Mouse (Mus musculus): Measurements from ENCODE around the gene Olfr913.

Olfr913 gene

GRCm38 (mm10) chr9:38592459-38592858, at the start of gene Olfr913:
Gene Olfr913 (plus strand): TSS chr9:38592759.
- no peak for DNase-seq (ENCODE audit: low spot score in 2 of 2)

DNA sequence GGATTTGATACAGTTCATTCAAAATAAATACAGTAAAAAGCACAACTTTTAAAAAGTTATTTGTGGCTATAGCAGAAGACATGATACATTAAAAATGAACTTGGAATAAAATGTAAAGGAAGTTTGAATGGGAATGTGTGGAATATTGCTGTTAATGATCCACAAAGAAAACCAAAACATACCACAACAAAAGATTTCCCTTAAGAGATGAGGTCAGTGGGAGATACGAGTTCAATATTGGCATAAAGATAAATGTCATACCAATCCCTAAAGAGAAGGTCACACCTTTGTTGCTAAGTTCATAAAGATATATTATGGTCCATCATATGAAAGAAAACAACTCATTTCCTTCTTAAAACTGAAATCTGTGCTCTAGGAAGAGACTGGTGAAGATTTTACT, 12.7 kb upstream of the Olfr913 start, which contains the start of gene Olfr912:
Gene Olfr912, plus strand, starts transcription at position 301 of the 400 bp plus-strand sequence.
- DNase-seq (ENCODE audit: low spot score in 2 of 2), result no peak

- no peak for DNase-seq (ENCODE audit: low spot score in 2 of 2)
Observed at GRCm38 (mm10) chr9:38591056-38591455, 1.5 kb upstream of the Olfr913 start.

DNA sequence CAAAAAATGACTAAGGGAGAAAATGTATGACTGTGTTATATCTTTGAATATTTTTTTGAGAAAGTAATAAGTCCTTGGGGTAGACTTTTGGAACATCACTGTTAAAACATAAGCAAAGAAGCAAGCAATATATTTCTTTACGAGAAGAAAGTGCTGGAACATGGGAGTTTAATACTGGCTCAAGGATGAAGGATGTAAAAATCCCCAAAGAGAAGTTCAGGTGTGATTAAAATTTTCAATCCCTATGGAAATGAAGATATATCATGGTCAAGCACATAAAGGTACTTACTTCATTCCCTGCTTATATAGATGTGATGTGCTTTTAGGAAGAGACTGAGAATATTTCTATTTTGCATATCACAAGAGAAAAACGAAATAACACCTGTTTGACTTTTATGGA, 12.2 kb downstream of the Olfr913 start, which contains the start of gene Olfr914:
Gene Olfr914, plus strand, starts transcription at position 301 of the 400 bp plus-strand sequence.
- DNase-seq (ENCODE audit: low spot score in 2 of 2), result no peak

GRCm38 (mm10) chr9:38632406-38632805, 39.8 kb downstream of the Olfr913 start:
- no peak for DNase-seq (ENCODE audit: low spot score in 2 of 2)
